Mouse (Mus musculus) lung, adult 2 months (tissue): ENCODE measurements around the gene Grik4.

Experiments
- CTCF ChIP-seq: fragments of 200-500 bp; IDR thresholded peaks from 2 replicates; pipeline ENCODE4 v1.5.1; 2011; ENCODE audit warnings: mild to moderate bottlenecking, low read length, control low read depth; ENCODE audit not compliant: insufficient read depth
- POLR2A ChIP-seq: fragments of 200-500 bp; IDR thresholded peaks from 2 replicates; pipeline ENCODE4 v1.6.1; 2011; ENCODE audit warnings: low read depth, mild to moderate bottlenecking, control low read depth, low read length, borderline replicate concordance; ENCODE audit errors: extremely low read depth

DNA sequence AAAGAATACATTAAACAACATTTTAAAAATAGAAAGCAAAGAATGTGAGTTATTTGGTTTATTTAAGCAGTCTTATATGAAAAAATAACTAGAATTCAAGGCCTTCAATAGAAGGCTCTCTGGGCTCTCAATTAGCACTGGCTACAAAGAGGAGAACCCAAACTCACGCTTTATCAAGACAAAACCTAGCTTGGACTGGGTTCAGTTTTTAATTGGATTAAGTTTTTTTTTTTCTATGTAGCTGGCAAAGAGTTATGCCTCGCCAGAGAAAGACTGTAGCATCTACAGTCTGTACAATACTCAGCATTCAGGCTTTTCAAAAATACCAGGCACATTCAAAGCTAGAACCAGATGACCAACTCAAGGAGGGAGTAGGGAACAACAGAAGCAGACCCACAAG is 158.0 kb downstream of the Grik4 start:
- TF ChIP-seq CTCF (no peak), POLR2A (no peak)
